Mouse (Mus musculus) natural killer cell, adult 2 months (primary cell): Measurements from ENCODE around the gene Acot3.
"Not testable (repeated sequence)": the region's sequence is repeated elsewhere in the genome, so short reads cannot be mapped to it uniquely, and the experiment has no call there.

Source experiments
- DNase-seq, 2 experiments: peaks; one replicate each; pipeline ENCODE4 v3.0.0; 2022; ENCODE audit warnings: low spot score in 2 of 2

The Acot3 gene

GRCm38 (mm10) chr12:84042248-84042647 is 9.7 kb upstream of the Acot3 start:
- no peak for DNase-seq

- DNase-seq, result no peak
Measured at GRCm38 (mm10) chr12:84044045-84044444, 7.9 kb upstream of the Acot3 start.

- no peak for DNase-seq
Measured at GRCm38 (mm10) chr12:84046906-84047305, 5.0 kb upstream of the Acot3 start.

- DNase-seq, result not testable (repeated sequence)
Measured at GRCm38 (mm10) chr12:84050744-84051143, 1.2 kb upstream of the Acot3 start.

- DNase-seq, result no peak
Measured at GRCm38 (mm10) chr12:84052609-84053008, 665 bp downstream of the Acot3 start.

GRCm38 (mm10) chr12:84053173-84053572 is 1.2 kb downstream of the Acot3 start:
- DNase-seq, result no peak

GRCm38 (mm10) chr12:84053679-84054391 is 1.9 kb downstream of the Acot3 start:
- no peak for DNase-seq

- DNase-seq, result peak in 1 of 2 experiments; percentile 16
Measured at GRCm38 (mm10) chr12:84060946-84061345, 9.0 kb downstream of the Acot3 start.

GRCm38 (mm10) chr12:84062336-84062735 is 10.4 kb downstream of the Acot3 start:
- DNase-seq, result no peak

- DNase-seq, result no peak
Measured at GRCm38 (mm10) chr12:84063228-84063627, 11.3 kb downstream of the Acot3 start.

GRCm38 (mm10) chr12:84063833-84064232 is 11.9 kb downstream of the Acot3 start:
- no peak for DNase-seq

- no peak for DNase-seq
Measured at GRCm38 (mm10) chr12:84064621-84065020, 12.7 kb downstream of the Acot3 start.

GRCm38 (mm10) chr12:84067752-84068151 is 15.8 kb downstream of the Acot3 start:
- no peak for DNase-seq

- no peak for DNase-seq
Measured at GRCm38 (mm10) chr12:84068296-84068695, 16.4 kb downstream of the Acot3 start.

- DNase-seq, result no peak
Measured at GRCm38 (mm10) chr12:84068986-84069385, 17.0 kb downstream of the Acot3 start, which contains the start of gene Acot5. Gene Acot5 (plus strand): TSS chr12:84069325.

- DNase-seq, result peak in 1 of 2 experiments; percentile 17
Measured at GRCm38 (mm10) chr12:84069582-84069981, 17.6 kb downstream of the Acot3 start.

- no peak for DNase-seq
Measured at GRCm38 (mm10) chr12:84071696-84072095, 19.8 kb downstream of the Acot3 start.

GRCm38 (mm10) chr12:84077371-84077990 is 25.5 kb downstream of the Acot3 start:
- no peak for DNase-seq

- no peak for DNase-seq
Measured at GRCm38 (mm10) chr12:84083842-84084241, 31.9 kb downstream of the Acot3 start.

- no peak for DNase-seq
Measured at GRCm38 (mm10) chr12:84084581-84084980, 32.6 kb downstream of the Acot3 start.

- not testable (repeated sequence) for DNase-seq
Measured at GRCm38 (mm10) chr12:84094666-84095065, 42.7 kb downstream of the Acot3 start.

- no peak for DNase-seq
Measured at GRCm38 (mm10) chr12:84099605-84100004, 47.7 kb downstream of the Acot3 start.

- DNase-seq, result no peak
Measured at GRCm38 (mm10) chr12:84100071-84100470, 48.1 kb downstream of the Acot3 start.
